In genomic region chr14:84445503-84446410, GRCm38 (mm10) we compare ENCODE assay signal across 8 mouse cellular contexts. TPM values are rescaled to one million over a fixed set of nuclear protein-coding genes. Genes with fewer than 3 reads are reported as not detected.
DNase-seq lines count a peak whose midpoint lies in the region; ATAC-seq and TF ChIP-seq lines count a peak whose summit lies in the region.

No protein-coding gene starts in this region.

- peak; percentile 14 for ATAC-seq in forebrain, embryonic 12.5 days (ENCODE audit: low FRiP score)
- ATAC-seq in liver, postnatal 0 days: no peak

- peaks cover 13% of the 10 kb centered on the region for H3K27me3 ChIP-seq in ES-Bruce4 (ENCODE audit: control insufficient read depth, insufficient read depth, low read length, poor library complexity, severe bottlenecking)
- H3K27me3 ChIP-seq in forebrain, embryonic 12.5 days: peaks cover 21% of the 10 kb centered on the region
- H3K27me3 ChIP-seq in liver, postnatal 0 days (ENCODE audit: insufficient read depth, low read length): peaks cover 70% of the 10 kb centered on the region

- peak; percentile 21 for DNase-seq in adrenal gland, postnatal 10 days
- peak; percentile 32 for DNase-seq in heart, postnatal 10 days
- DNase-seq in kidney, postnatal 36 days: peak; percentile 25 to 61
- DNase-seq in liver, postnatal 0 days: peak; percentile 14
- DNase-seq in right cerebral cortex, adult 2 months (ENCODE audit: low spot score in 2 of 2): peak; percentile 64 to 72
- DNase-seq in thymus, adult 18-20 months: no peak

- peak overlapping the region; percentile 73 for H3K4me3 ChIP-seq in ES-Bruce4 (ENCODE audit: low read depth, low read length)
- H3K4me3 ChIP-seq in forebrain, embryonic 12.5 days (replicated peaks): peak overlapping the region; percentile 55
- H3K4me3 ChIP-seq in liver, postnatal 0 days (ENCODE audit: low read depth, low read length): peak overlapping the region; percentile 47

- H3K9me3 ChIP-seq in ES-Bruce4 (replicated peaks; ENCODE audit: control insufficient read depth, insufficient read depth, low read length, poor library complexity, severe bottlenecking): no peaks in the 10 kb centered on the region
- no peaks in the 10 kb centered on the region for H3K9me3 ChIP-seq in forebrain, embryonic 12.5 days
- H3K9me3 ChIP-seq in liver, postnatal 0 days (ENCODE audit: low read length): no peaks in the 10 kb centered on the region

- no peak for TF ChIP-seq CTCF in ES-Bruce4 (IDR thresholded peaks at IDR 0.05; ENCODE audit: low read depth, low read length)
- TF ChIP-seq CTCF in liver, postnatal 0 days (IDR thresholded peaks at IDR 0.05; ENCODE audit: low read depth): no peak

- H3K9ac ChIP-seq in ES-Bruce4 (ENCODE audit: low read depth, poor library complexity, severe bottlenecking): no peak overlapping the region
- H3K9ac ChIP-seq in forebrain, embryonic 12.5 days: peak overlapping the region; percentile 62
- H3K9ac ChIP-seq in liver, postnatal 0 days (replicated peaks): no peak overlapping the region

- no peak for TF ChIP-seq POLR2A in ES-Bruce4 (IDR thresholded peaks at IDR 0.05; ENCODE audit: insufficient read depth, low read length)

- WGBS in forebrain, embryonic 12.5 days: under 1% methylated on average over 59 of the region's 59 CpGs
- WGBS in liver, postnatal 0 days (ENCODE audit: insufficient replicate concordance): 1% methylated on average over 59 of the region's 59 CpGs

- TF ChIP-seq EP300 in ES-Bruce4 (IDR thresholded peaks at IDR 0.05; ENCODE audit: insufficient read depth, low read depth, low read length): no peak
- TF ChIP-seq EP300 in liver, postnatal 0 days (IDR thresholded peaks at IDR 0.05; ENCODE audit: low read depth): no peak

- H3K36me3 ChIP-seq in ES-Bruce4 (ENCODE audit: control insufficient read depth, insufficient read depth, low read length, poor library complexity, severe bottlenecking): no peaks in the 10 kb centered on the region
- no peaks in the 10 kb centered on the region for H3K36me3 ChIP-seq in forebrain, embryonic 12.5 days (replicated peaks)
- no peaks in the 10 kb centered on the region for H3K36me3 ChIP-seq in liver, postnatal 0 days (replicated peaks; ENCODE audit: insufficient read depth, low read length)

- H3K4me2 ChIP-seq in forebrain, embryonic 12.5 days: peak overlapping the region; percentile 92
- H3K4me2 ChIP-seq in liver, postnatal 0 days (ENCODE audit: low read depth, low read length): peak overlapping the region; percentile 76

- no peak overlapping the region for H3K27ac ChIP-seq in ES-Bruce4 (ENCODE audit: insufficient read depth, low read length)
- peak overlapping the region; percentile 56 for H3K27ac ChIP-seq in forebrain, embryonic 12.5 days
- no peak overlapping the region for H3K27ac ChIP-seq in liver, postnatal 0 days (ENCODE audit: low read depth)

- no peaks in the 10 kb centered on the region for H3K4me1 ChIP-seq in ES-Bruce4 (ENCODE audit: control insufficient read depth, insufficient read depth, low read length)
- H3K4me1 ChIP-seq in forebrain, embryonic 12.5 days: peaks cover 15% of the 10 kb centered on the region
- H3K4me1 ChIP-seq in liver, postnatal 0 days (ENCODE audit: insufficient read depth): peaks cover 15% of the 10 kb centered on the region

- intact Hi-C loops in heart, postnatal 10 days (cut with DNase I): loop anchor here (2.0 to 10.0 kb wide), 5 partner anchors 19 to 1999 kb away; no protein-coding TSS in a partner anchor

RNA-seq across cellular contexts. Expression of gene Pcdh17, which starts 2.4 kb away (rescaled TPM):
- polyA plus RNA-seq in ES-Bruce4 (2011; ENCODE audit: insufficient read depth, insufficient read length, low read depth, missing spikeins): not detected in 2 replicates
- 10 to 100 TPM; 12.4 to 20.0 TPM for total RNA-seq in adrenal gland, postnatal 10 days (2021)
- polyA plus RNA-seq in forebrain, embryonic 12.5 days (2016; fragmentation: Nextera tagmentation; extraction: Ambion mirVana): 8.3 and 8.9 TPM in 2 replicates
- 10 to 100 TPM; 19.8 to 30.3 TPM for total RNA-seq in heart, postnatal 10 days (2021)
- 1.1 and 1.2 TPM in 2 replicates for polyA plus RNA-seq in liver, postnatal 0 days (2015; fragmentation: Nextera tagmentation; extraction: Ambion mirVana)

Comparison
In these comparisons a context has a peak if more than half of its experiments do, and no peak if none do; other contexts are left out.
1. DNase-seq: peak in adrenal gland, postnatal 10 days (single experiment), heart, postnatal 10 days (2 of 2), kidney, postnatal 36 days (2 of 2), liver, postnatal 0 days (single experiment) and right cerebral cortex, adult 2 months (2 of 2); none in thymus, adult 18-20 months (0 of 2).
2. Peak in every context shown above with its lines, with median percentiles within 50 percentile points of each other: H3K4me3 ChIP-seq.